Mouse (Mus musculus): ENCODE measurements around the gene Sgms1. TPM values are rescaled to one million over a fixed set of nuclear protein-coding genes. Genes with fewer than 3 reads are reported as not detected.

Gene Sgms1
- polyA plus RNA-seq, 1 experiment: 10.8 TPM

GRCm38 (mm10) chr19:32196222-32196621, 193.3 kb downstream of the Sgms1 start:
- TF ChIP-seq FLI1 (IDR thresholded peaks at IDR 0.05; ENCODE audit: low read length) (no peak), GATA1 (IDR thresholded peaks at IDR 0.05; ENCODE audit: borderline replicate concordance, low read length) (no peak)
- Histone ChIP-seq H3K36me3 (replicated peaks; ENCODE audit: low read length) (peaks cover 93% of the 10 kb centered on the region), H3K4me1 (peaks cover 90% of the 10 kb centered on the region), H3K27me3 (replicated peaks) (no peaks in the 10 kb centered on the region), H3K4me3 (replicated peaks) (no peak overlapping the region), H3K9me3 (no peaks in the 10 kb centered on the region)

GRCm38 (mm10) chr19:32194863-32195262, 194.7 kb downstream of the Sgms1 start:
- H3K4me1 ChIP-seq: peaks cover 88% of the 10 kb centered on the region
- no peak overlapping the region for H3K4me3 ChIP-seq (replicated peaks)
- H3K9me3 ChIP-seq: no peaks in the 10 kb centered on the region
- TF ChIP-seq FLI1 (IDR thresholded peaks at IDR 0.05; ENCODE audit: low read length): no peak
- no peak for TF ChIP-seq GATA1 (IDR thresholded peaks at IDR 0.05; ENCODE audit: borderline replicate concordance, low read length)
- H3K36me3 ChIP-seq (replicated peaks; ENCODE audit: low read length): peaks cover 93% of the 10 kb centered on the region
- H3K27me3 ChIP-seq (replicated peaks): no peaks in the 10 kb centered on the region

GRCm38 (mm10) chr19:32194074-32194473, 195.4 kb downstream of the Sgms1 start:
- peaks cover 93% of the 10 kb centered on the region for H3K36me3 ChIP-seq (replicated peaks; ENCODE audit: low read length)
- peaks cover 88% of the 10 kb centered on the region for H3K4me1 ChIP-seq
- H3K9me3 ChIP-seq: no peaks in the 10 kb centered on the region

GRCm38 (mm10) chr19:32191596-32191995, 197.9 kb downstream of the Sgms1 start:
- Histone ChIP-seq H3K9me3 (no peaks in the 10 kb centered on the region), H3K4me1 (peaks cover 90% of the 10 kb centered on the region), H3K27me3 (replicated peaks) (no peaks in the 10 kb centered on the region), H3K36me3 (replicated peaks; ENCODE audit: low read length) (peaks cover 90% of the 10 kb centered on the region), H3K4me3 (replicated peaks) (no peak overlapping the region)
- TF ChIP-seq FLI1 (IDR thresholded peaks at IDR 0.05; ENCODE audit: low read length) (no peak), GATA1 (IDR thresholded peaks at IDR 0.05; ENCODE audit: borderline replicate concordance, low read length) (no peak)

More at GRCm38 (mm10) chr19:32194074-32194473, 195.4 kb downstream of the Sgms1 start:
- Histone ChIP-seq H3K4me3 (replicated peaks) (no peak overlapping the region), H3K27me3 (replicated peaks) (no peaks in the 10 kb centered on the region)
- TF ChIP-seq FLI1 (IDR thresholded peaks at IDR 0.05; ENCODE audit: low read length) (no peak), GATA1 (IDR thresholded peaks at IDR 0.05; ENCODE audit: borderline replicate concordance, low read length) (no peak)

GRCm38 (mm10) chr19:32189961-32190360, 199.6 kb downstream of the Sgms1 start:
- no peaks in the 10 kb centered on the region for H3K27me3 ChIP-seq (replicated peaks)
- H3K4me1 ChIP-seq: peaks cover 90% of the 10 kb centered on the region
- H3K4me3 ChIP-seq (replicated peaks): no peak overlapping the region
- no peaks in the 10 kb centered on the region for H3K9me3 ChIP-seq
- peaks cover 86% of the 10 kb centered on the region for H3K36me3 ChIP-seq (replicated peaks; ENCODE audit: low read length)
- TF ChIP-seq GATA1 (IDR thresholded peaks at IDR 0.05; ENCODE audit: borderline replicate concordance, low read length): no peak
- no peak for TF ChIP-seq FLI1 (IDR thresholded peaks at IDR 0.05; ENCODE audit: low read length)

- H3K9me3 ChIP-seq: no peaks in the 10 kb centered on the region
- TF ChIP-seq FLI1 (IDR thresholded peaks at IDR 0.05; ENCODE audit: low read length) (no peak), GATA1 (IDR thresholded peaks at IDR 0.05; ENCODE audit: borderline replicate concordance, low read length) (no peak)
Observed at GRCm38 (mm10) chr19:32189036-32189436, 200.5 kb downstream of the Sgms1 start.

GRCm38 (mm10) chr19:32186594-32187092, 202.9 kb downstream of the Sgms1 start:
- peak overlapping the region; percentile 87 for H3K4me3 ChIP-seq (replicated peaks)
- TF ChIP-seq GATA1 (IDR thresholded peaks at IDR 0.05; ENCODE audit: borderline replicate concordance, low read length) (no peak), FLI1 (IDR thresholded peaks at IDR 0.05; ENCODE audit: low read length) (no peak)
- peaks cover 77% of the 10 kb centered on the region for H3K36me3 ChIP-seq (replicated peaks; ENCODE audit: low read length)
- H3K27me3 ChIP-seq (replicated peaks): no peaks in the 10 kb centered on the region
- H3K9me3 ChIP-seq: no peaks in the 10 kb centered on the region
- H3K4me1 ChIP-seq: peaks cover 96% of the 10 kb centered on the region

More at GRCm38 (mm10) chr19:32189036-32189436, 200.5 kb downstream of the Sgms1 start:
- Histone ChIP-seq H3K36me3 (replicated peaks; ENCODE audit: low read length) (peaks cover 85% of the 10 kb centered on the region), H3K4me3 (replicated peaks) (no peak overlapping the region), H3K4me1 (peaks cover 90% of the 10 kb centered on the region), H3K27me3 (replicated peaks) (no peaks in the 10 kb centered on the region)

GRCm38 (mm10) chr19:32183005-32183404, 206.5 kb downstream of the Sgms1 start:
- TF ChIP-seq GATA1 (IDR thresholded peaks at IDR 0.05; ENCODE audit: borderline replicate concordance, low read length) (no peak), FLI1 (IDR thresholded peaks at IDR 0.05; ENCODE audit: low read length) (no peak)
- peaks cover 98% of the 10 kb centered on the region for H3K4me1 ChIP-seq

GRCm38 (mm10) chr19:32182471-32182870, 207.0 kb downstream of the Sgms1 start:
- Histone ChIP-seq H3K36me3 (replicated peaks; ENCODE audit: low read length) (peaks cover 78% of the 10 kb centered on the region), H3K9me3 (no peaks in the 10 kb centered on the region), H3K4me3 (replicated peaks) (no peak overlapping the region), H3K27me3 (replicated peaks) (no peaks in the 10 kb centered on the region), H3K4me1 (peaks cover 98% of the 10 kb centered on the region)
- TF ChIP-seq GATA1 (IDR thresholded peaks at IDR 0.05; ENCODE audit: borderline replicate concordance, low read length): no peak
- no peak for TF ChIP-seq FLI1 (IDR thresholded peaks at IDR 0.05; ENCODE audit: low read length)

More at GRCm38 (mm10) chr19:32183005-32183404, 206.5 kb downstream of the Sgms1 start:
- Histone ChIP-seq H3K4me3 (replicated peaks) (no peak overlapping the region), H3K36me3 (replicated peaks; ENCODE audit: low read length) (peaks cover 76% of the 10 kb centered on the region), H3K9me3 (no peaks in the 10 kb centered on the region), H3K27me3 (replicated peaks) (no peaks in the 10 kb centered on the region)

GRCm38 (mm10) chr19:32181721-32182394, 207.7 kb downstream of the Sgms1 start:
- Histone ChIP-seq H3K9me3 (no peaks in the 10 kb centered on the region), H3K36me3 (replicated peaks; ENCODE audit: low read length) (peaks cover 77% of the 10 kb centered on the region), H3K4me1 (peaks cover 97% of the 10 kb centered on the region), H3K4me3 (replicated peaks) (peak overlapping the region; percentile 79), H3K27me3 (replicated peaks) (no peaks in the 10 kb centered on the region)
- TF ChIP-seq GATA1 (IDR thresholded peaks at IDR 0.05; ENCODE audit: borderline replicate concordance, low read length) (no peak), FLI1 (IDR thresholded peaks at IDR 0.05; ENCODE audit: low read length) (no peak)
